Mouse (Mus musculus) forebrain, embryonic 12.5 days (tissue): ENCODE data around the gene Tet2. TPM values are rescaled to one million over a fixed set of nuclear protein-coding genes. Genes with fewer than 3 reads are reported as not detected.
"Not testable (repeated sequence)": the region's sequence is repeated elsewhere in the genome, so short reads cannot be mapped to it uniquely, and the experiment has no call there.

ENCODE experiments used
- ATAC-seq: fragments of 200-750 bp; cut with Nextera tagmentation; 2 replicates; pipeline ENCODE4 v1.8.0; 2017; ENCODE audit warnings: moderate TSS enrichment; ENCODE audit not compliant: low FRiP score
- H3K27ac ChIP-seq: fragments of 300-500 bp; sonication (generic); 2 replicates; pipeline ENCODE4 v1.5.1; 2016; ENCODE audit warnings: mild to moderate bottlenecking
- H3K27me3 ChIP-seq: fragments of 300-500 bp; sonication (generic); 2 replicates; pipeline ENCODE4 v1.6.1; 2016; ENCODE audit warnings: mild to moderate bottlenecking
- H3K36me3 ChIP-seq: fragments of 300-500 bp; sonication (generic); replicated peaks from 2 replicates; pipeline ENCODE4 v1.6.1; 2016; ENCODE audit warnings: mild to moderate bottlenecking
- H3K4me1 ChIP-seq: fragments of 300-500 bp; sonication (generic); 2 replicates; pipeline ENCODE4 v1.6.1; 2016
- H3K4me2 ChIP-seq: fragments of 300-500 bp; sonication (generic); 2 replicates; pipeline ENCODE4 v1.6.1; 2016; ENCODE audit warnings: mild to moderate bottlenecking, moderate library complexity
- H3K4me3 ChIP-seq: fragments of 300-500 bp; sonication (generic); replicated peaks from 2 replicates; pipeline ENCODE4 v1.5.1; 2016; ENCODE audit warnings: mild to moderate bottlenecking
- H3K9ac ChIP-seq: fragments of 300-500 bp; sonication (generic); 2 replicates; pipeline ENCODE4 v1.6.1; 2016; ENCODE audit warnings: mild to moderate bottlenecking
- H3K9me3 ChIP-seq: fragments of 300-500 bp; sonication (generic); 2 replicates; pipeline ENCODE4 v1.6.1; 2016
- WGBS: fragments of 180-500 bp; shearing (Covaris S2); methylation state at CpG from one replicate; pipeline ENCODE4 v1.1.7; 2016; 5-methylcytosine and 5-hydroxymethylcytosine counted together
- polyA plus RNA-seq: library from polyadenylated mRNA; unstranded; fragments of >200 nt; fragmentation: Nextera tagmentation; extraction: Ambion mirVana; gene quantifications from 2 replicates; pipeline ENCODE4 v1.2.1, GENCODE M21; 2016

The Tet2 gene
- polyA plus RNA-seq: 23.7 and 25.1 TPM in 2 replicates

DNA sequence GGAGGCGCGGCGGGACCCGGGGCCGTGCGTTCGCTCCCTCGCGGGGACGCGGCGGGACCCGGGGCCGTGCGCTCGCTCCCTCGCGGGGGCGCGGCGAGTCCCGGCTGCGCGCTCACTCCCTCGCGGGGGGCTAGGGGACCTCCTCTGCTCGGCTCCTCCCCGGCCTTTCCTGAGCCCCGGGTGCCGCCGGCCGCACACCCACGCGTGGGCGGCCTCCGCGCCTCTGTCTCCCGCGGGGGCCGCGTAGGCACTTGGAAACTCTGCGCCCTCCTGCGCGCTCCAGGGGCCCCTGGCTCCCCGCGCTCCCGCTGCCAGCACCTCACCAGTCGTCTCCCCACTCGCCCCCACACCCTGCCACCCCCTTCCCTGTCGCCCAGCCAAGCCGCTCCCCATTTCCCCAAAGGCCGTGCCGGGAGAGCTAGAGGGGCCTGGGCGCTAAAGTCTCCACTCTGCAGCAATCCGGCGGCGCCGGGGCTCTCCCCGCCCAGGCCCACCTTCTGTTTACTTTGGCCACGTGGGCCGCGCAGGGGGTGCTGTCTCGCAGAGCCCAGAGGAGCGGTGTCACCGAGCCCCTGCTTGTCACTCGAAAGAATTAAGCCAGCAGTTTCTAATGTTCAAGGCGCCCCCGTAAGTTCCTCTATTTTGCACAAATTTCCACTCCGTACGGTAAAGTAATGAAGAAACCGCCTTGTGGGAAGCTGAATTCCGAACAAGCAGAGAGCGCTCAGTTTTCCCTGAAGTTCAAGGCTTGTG, at the start of gene Tet2:
Tet2 (minus strand) TSS at position 589 of the 753 bp plus-strand sequence.
- no peaks in the 10 kb centered on the region for H3K9me3 ChIP-seq
- H3K9ac ChIP-seq: peak within 1 kb of the TSS; percentile 82
- ATAC-seq: peak; percentile 72
- peak within 1 kb of the TSS; percentile 87 for H3K27ac ChIP-seq
- H3K27me3 ChIP-seq: peaks cover 5% of the 10 kb centered on the region; the same call in 1 of the 2 replicates
- peak within 1 kb of the TSS; percentile 74 for H3K4me3 ChIP-seq
- WGBS: under 1% methylated on average over 47 of the region's 73 CpGs
- peaks cover 9% of the 10 kb centered on the region for H3K4me1 ChIP-seq
- H3K36me3 ChIP-seq: no peaks in the 10 kb centered on the region
- peak within 1 kb of the TSS; percentile 78 for H3K4me2 ChIP-seq

DNA sequence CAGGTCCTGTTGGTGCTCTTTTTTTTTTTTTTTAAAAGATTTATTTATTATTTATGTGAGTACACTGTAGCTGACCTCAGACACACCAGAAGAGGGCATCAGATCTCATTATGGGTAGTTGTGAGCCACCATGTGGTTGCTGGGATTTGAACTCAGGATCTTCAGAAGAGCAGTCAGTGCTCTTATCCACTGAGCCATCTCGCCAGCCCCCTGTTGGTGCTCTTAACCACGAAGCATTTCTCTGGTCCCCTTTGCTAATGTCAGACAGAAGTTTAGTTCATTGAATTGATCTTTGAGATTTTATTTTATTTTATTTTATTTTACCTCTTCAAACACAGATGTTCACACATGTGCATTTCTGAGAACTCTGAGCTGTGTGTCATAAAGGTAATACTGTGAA, 48.1 kb upstream of the Tet2 start:
- not testable (repeated sequence) for H3K9me3 ChIP-seq, H3K9ac ChIP-seq, H3K4me2 ChIP-seq, H3K27ac ChIP-seq, H3K36me3 ChIP-seq, H3K27me3 ChIP-seq, H3K4me1 ChIP-seq, ATAC-seq, H3K4me3 ChIP-seq
- 88% methylated on average over 2 of the region's 2 CpGs for WGBS

DNA sequence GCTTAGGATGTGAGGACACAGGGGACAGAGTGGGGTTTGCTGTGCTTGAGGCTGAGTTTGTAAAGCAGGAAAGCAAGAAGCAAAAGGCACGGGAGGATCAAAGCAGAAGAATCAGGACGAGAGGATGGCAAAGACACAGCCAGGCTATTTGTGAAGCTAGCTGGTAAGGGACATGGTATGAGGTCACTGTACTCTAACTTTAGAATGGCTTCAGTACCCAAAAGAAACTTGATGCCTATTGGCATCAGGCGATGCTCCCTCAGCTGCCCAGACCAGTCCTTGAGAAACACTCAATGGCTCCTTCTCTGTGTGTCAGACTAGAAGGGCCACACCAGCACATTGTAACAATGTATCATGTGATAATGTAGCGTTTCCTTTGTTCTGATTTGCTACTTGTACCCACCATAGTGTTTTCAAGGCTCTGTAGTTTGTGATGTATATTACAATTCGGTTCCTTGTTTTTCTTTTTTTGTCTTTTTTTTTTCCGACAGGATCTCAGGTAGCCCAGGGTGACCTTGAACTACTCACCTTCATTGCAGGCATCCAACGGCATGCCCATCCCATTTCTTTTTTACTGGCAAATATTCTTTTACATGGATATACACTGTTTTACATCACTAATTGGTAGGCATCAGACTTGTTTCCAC, 45.7 kb upstream of the Tet2 start:
- Histone ChIP-seq H3K9ac (no peak overlapping the region), H3K4me3 (no peak overlapping the region), H3K27me3 (no peaks in the 10 kb centered on the region), H3K36me3 (no peaks in the 10 kb centered on the region), H3K4me1 (no peaks in the 10 kb centered on the region), H3K9me3 (no peaks in the 10 kb centered on the region), H3K27ac (no peak overlapping the region), H3K4me2 (no peak overlapping the region)
- no peak for ATAC-seq
- WGBS: 87% methylated on average over 7 of the region's 7 CpGs

DNA sequence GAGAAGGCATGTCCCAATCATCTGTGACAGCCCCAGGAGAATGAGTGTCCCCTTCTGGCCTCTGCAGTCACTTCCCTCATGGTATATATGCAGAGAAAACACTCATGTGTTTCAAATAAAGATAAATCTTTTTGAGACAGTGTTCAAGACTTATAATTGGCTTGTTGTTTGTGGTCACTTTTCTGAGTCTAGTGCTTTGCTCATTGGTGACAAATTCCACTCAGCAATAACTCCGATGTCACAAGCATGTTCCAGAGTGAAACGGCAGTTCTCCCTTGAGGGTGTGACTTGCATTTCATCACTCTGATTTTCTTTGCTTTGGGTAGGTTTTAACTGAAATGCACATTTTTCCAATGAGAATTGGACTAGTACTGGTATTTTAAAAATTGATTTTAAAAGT, 40.1 kb upstream of the Tet2 start:
- no peak overlapping the region for H3K27ac ChIP-seq
- no peaks in the 10 kb centered on the region for H3K27me3 ChIP-seq
- H3K4me1 ChIP-seq: no peaks in the 10 kb centered on the region
- no peaks in the 10 kb centered on the region for H3K36me3 ChIP-seq
- H3K4me3 ChIP-seq: no peak overlapping the region
- no peak for ATAC-seq
- no peaks in the 10 kb centered on the region for H3K9me3 ChIP-seq
- H3K9ac ChIP-seq: no peak overlapping the region
- WGBS: 89% methylated on average over 2 of the region's 2 CpGs
- H3K4me2 ChIP-seq: no peak overlapping the region

DNA sequence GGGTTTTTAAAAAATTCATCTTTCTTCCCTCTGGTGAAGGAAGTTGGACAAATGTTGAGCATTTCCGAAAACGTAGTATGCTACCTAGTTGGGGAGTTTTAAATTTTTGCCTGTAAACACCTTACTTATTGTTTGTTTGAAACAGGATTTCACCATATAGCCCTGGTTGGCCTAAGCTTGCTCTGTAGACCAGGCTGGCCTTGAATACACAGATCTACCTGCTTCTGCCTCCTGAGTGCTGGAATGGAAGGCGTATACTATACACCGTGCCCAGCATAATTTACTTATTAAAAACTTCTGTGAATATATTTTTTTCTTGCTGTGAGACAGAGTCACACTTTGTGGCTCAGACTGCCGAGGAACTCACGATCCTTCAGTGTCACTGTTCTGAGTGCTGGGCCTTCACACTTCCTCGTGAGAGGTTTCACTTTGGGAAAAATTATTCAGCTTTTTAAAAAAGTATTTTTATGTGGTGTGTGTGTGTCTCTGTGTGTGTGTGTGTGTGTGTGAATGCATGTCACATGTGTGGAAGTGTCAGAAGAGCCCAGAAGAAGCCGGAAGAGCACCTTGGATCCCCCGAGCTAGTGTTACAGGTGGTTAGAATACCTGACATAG, 38.6 kb upstream of the Tet2 start:
- Histone ChIP-seq H3K4me1 (no peaks in the 10 kb centered on the region), H3K4me3 (no peak overlapping the region), H3K27me3 (no peaks in the 10 kb centered on the region), H3K9ac (no peak overlapping the region), H3K36me3 (no peaks in the 10 kb centered on the region), H3K9me3 (no peaks in the 10 kb centered on the region), H3K4me2 (no peak overlapping the region), H3K27ac (no peak overlapping the region)
- no peak for ATAC-seq
- 95% methylated on average over 9 of the region's 9 CpGs for whole genome bisulfite sequencing

DNA sequence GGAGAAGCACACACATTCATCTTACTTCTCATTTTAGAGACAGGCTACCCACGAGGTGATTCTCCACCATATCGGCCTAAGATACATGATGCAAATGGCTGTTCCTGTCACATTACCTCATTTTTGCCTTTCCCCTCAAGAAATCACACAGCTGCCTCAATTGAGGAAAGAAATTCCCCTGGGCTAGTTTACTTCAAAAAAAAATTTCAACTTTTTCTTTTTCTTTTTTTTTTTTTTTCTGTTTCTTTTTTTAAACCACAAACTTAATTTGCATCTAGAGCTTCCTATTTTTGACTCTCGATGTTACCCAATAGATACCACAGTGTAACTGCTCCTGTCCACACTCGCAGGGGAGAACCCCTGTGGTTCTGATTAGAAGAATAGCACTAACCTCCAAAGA, 38.0 kb upstream of the Tet2 start:
- Histone ChIP-seq H3K9ac (no peak overlapping the region), H3K27me3 (no peaks in the 10 kb centered on the region), H3K4me3 (no peak overlapping the region), H3K4me1 (no peaks in the 10 kb centered on the region), H3K36me3 (no peaks in the 10 kb centered on the region), H3K27ac (no peak overlapping the region), H3K4me2 (no peak overlapping the region), H3K9me3 (no peaks in the 10 kb centered on the region)
- ATAC-seq: no peak
- WGBS: 91% methylated on average over 4 of the region's 4 CpGs

DNA sequence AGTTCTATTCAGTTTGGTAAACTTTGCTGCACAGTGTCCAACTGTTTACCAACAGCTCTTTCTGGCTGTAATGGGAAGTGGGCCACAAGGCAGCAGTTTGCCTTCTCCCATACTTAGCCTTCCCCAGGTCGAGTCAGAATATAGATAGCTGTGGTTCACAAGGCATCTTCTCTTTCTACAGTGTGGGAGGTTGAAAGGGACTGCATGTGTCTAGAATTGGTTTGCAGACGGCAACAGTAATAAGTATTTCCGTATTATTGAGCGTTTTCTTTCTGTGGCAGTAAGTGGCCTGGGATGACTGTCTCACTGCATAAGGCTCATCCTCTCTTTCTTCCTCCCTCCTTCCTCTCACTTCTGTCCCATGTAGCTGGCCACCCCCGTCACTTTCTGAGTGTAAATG, 37.2 kb upstream of the Tet2 start:
- Histone ChIP-seq H3K36me3 (no peaks in the 10 kb centered on the region), H3K4me2 (no peak overlapping the region), H3K9me3 (no peaks in the 10 kb centered on the region), H3K9ac (no peak overlapping the region), H3K4me1 (no peaks in the 10 kb centered on the region), H3K27ac (no peak overlapping the region), H3K4me3 (no peak overlapping the region), H3K27me3 (no peaks in the 10 kb centered on the region)
- 87% methylated on average over 5 of the region's 5 CpGs for WGBS
- ATAC-seq: no peak

DNA sequence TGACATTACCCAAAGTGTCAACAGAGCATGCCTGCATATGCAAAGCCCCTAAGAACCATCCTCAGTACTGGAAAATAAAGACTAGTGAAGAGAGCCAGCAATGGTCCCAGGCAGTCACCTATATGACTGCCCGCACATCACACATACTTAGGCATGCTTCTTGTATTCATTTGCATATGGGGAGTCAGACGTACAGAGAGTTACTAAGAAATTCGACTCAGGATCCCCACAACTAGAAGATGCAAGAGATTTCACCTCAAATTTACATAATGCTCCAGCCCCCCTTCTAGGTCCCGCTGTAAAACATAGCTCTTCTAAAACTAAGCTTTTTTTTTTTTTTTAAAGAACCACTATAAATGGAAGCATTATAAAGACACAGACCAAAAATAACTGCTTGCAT, 36.6 kb upstream of the Tet2 start:
- 80% methylated on average over 4 of the region's 4 CpGs for WGBS
- Histone ChIP-seq H3K36me3 (no peaks in the 10 kb centered on the region), H3K9me3 (no peaks in the 10 kb centered on the region), H3K9ac (no peak overlapping the region), H3K27ac (no peak overlapping the region), H3K4me2 (no peak overlapping the region), H3K4me3 (no peak overlapping the region), H3K27me3 (no peaks in the 10 kb centered on the region), H3K4me1 (no peaks in the 10 kb centered on the region)
- ATAC-seq: no peak

DNA sequence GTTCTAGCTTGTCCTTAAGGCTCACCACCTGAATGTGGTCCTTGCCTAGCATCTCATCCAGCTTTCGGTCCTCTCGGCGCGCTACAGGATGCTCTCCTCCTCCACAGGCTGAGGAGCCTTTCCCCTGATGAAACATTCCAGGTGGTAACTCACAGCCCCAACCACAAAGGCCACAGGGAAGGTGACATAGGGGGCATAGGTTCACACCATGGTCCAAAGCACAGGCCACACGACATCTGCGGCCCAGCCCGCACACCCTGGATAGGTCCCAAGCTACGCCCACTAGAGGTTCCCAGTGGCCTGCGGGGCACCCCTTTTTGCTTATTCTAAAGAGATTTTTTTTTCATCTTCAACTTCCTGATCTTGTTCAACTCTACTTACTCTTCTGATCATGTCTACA, 34.7 kb upstream of the Tet2 start:
- no peaks in the 10 kb centered on the region for H3K9me3 ChIP-seq
- no peak overlapping the region; the same call in 1 of the 2 replicates for H3K9ac ChIP-seq
- H3K27ac ChIP-seq: no peak overlapping the region
- H3K4me3 ChIP-seq: no peak overlapping the region
- no peak for ATAC-seq
- no peaks in the 10 kb centered on the region for H3K36me3 ChIP-seq
- WGBS: 94% methylated on average over 9 of the region's 9 CpGs
- no peaks in the 10 kb centered on the region for H3K4me1 ChIP-seq
- H3K27me3 ChIP-seq: no peaks in the 10 kb centered on the region
- H3K4me2 ChIP-seq: no peak overlapping the region

DNA sequence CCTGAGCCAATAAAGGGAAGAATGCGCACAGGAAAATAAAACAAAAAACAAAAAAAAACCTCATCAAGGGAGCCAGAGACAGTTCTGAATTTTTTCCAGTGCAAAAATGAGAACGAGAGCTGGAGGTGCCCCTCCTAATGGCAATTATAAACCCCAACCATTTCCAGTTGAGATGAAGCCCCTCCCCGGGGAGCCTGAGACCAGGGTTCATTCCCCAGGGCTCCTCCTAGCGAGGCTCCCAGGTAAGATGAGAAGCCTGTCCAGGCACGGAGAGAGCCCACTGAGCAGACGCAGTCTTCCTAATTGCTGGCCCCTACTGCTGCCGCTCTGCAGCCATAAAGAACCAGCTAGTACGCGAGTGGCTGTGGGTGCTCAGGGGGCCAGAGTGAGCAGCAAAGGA, 34.2 kb upstream of the Tet2 start:
- Histone ChIP-seq H3K9ac (no peak overlapping the region), H3K9me3 (no peaks in the 10 kb centered on the region), H3K4me3 (no peak overlapping the region), H3K36me3 (no peaks in the 10 kb centered on the region), H3K4me1 (no peaks in the 10 kb centered on the region), H3K27ac (no peak overlapping the region), H3K27me3 (no peaks in the 10 kb centered on the region), H3K4me2 (no peak overlapping the region)
- no peak for ATAC-seq
- 53% methylated on average over 9 of the region's 9 CpGs for WGBS

DNA sequence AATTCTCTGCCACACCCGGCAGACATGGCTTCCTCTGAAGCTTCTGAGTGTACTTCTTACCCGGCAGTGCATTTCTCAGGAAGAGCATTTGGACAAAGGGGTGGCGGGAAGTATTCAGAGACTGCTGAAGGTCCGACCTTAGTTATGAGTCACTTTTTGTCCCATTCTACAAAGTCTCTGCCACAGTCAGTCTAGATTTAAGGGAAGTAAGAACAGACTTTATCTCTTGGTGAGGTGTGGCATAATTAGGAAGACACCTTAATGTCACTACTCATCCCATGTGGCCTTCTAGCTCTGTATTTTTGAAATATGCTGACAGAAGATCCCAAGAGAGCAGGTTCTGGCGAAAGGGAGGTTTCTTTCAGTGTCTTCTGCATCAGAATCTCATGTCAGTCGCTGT, 30.0 kb upstream of the Tet2 start:
- Histone ChIP-seq H3K4me1 (no peaks in the 10 kb centered on the region), H3K9ac (no peak overlapping the region), H3K4me2 (no peak overlapping the region), H3K9me3 (no peaks in the 10 kb centered on the region), H3K27ac (no peak overlapping the region), H3K36me3 (no peaks in the 10 kb centered on the region), H3K4me3 (no peak overlapping the region), H3K27me3 (no peaks in the 10 kb centered on the region)
- 81% methylated on average over 6 of the region's 6 CpGs for WGBS
- ATAC-seq: no peak

DNA sequence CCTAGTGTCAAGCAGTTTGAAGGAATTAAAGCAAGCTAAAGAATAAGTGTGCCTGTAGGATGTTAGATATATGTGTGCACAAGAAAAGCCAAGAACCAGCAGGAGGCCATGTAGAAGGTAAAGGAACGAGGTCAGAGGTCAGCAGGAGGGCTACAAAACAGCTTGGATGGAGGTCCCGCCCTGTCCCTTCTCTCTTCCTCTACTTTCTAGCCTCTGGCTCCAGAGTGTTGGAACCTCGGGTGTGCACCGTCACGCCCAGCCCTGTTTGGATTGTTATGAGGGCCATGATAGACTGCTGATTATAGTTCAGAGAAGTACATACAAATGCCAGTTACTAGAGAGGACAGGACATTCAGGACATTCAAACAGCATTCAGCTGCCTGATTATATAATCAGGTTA, 27.0 kb upstream of the Tet2 start:
- H3K27me3 ChIP-seq: no peaks in the 10 kb centered on the region
- no peak for ATAC-seq
- no peak overlapping the region for H3K4me2 ChIP-seq
- H3K27ac ChIP-seq: no peak overlapping the region
- H3K9ac ChIP-seq: no peak overlapping the region
- H3K4me1 ChIP-seq: no peaks in the 10 kb centered on the region
- WGBS: 76% methylated on average over 5 of the region's 5 CpGs
- no peak overlapping the region for H3K4me3 ChIP-seq
- no peaks in the 10 kb centered on the region for H3K36me3 ChIP-seq
- no peaks in the 10 kb centered on the region for H3K9me3 ChIP-seq
